8 mouse cellular contexts compared by ENCODE assay signal in genomic region chr10:31609066-31609961, GRCm38 (mm10). TPM values are rescaled to one million over a fixed set of nuclear protein-coding genes. Genes with fewer than 3 reads are reported as not detected.
A peak's percentile ranks its signal among the peaks of the same experiment; 100 is the strongest.
DNase-seq lines count a peak whose midpoint lies in the region; ATAC-seq and TF ChIP-seq lines count a peak whose summit lies in the region.

Rnf217 (minus strand) TSS chr10:31609184.

- no peaks in the 10 kb centered on the region for H3K36me3 ChIP-seq in hindbrain, embryonic 12.5 days
- H3K36me3 ChIP-seq in lung, postnatal 0 days (ENCODE audit: insufficient read depth, low read length): no peaks in the 10 kb centered on the region

- peak; percentile 27 for TF ChIP-seq CTCF in lung, postnatal 0 days (IDR thresholded peaks at IDR 0.05)

- H3K9me3 ChIP-seq in hindbrain, embryonic 12.5 days (replicated peaks): no peaks in the 10 kb centered on the region
- H3K9me3 ChIP-seq in lung, postnatal 0 days (ENCODE audit: low read length): no peaks in the 10 kb centered on the region

- peak within 1 kb of the TSS; percentile 80 for H3K4me2 ChIP-seq in hindbrain, embryonic 12.5 days (replicated peaks)
- H3K4me2 ChIP-seq in lung, postnatal 0 days (replicated peaks; ENCODE audit: low read depth, low read length): peak within 1 kb of the TSS; percentile 84

- DNase-seq in R1 (ENCODE audit: low read depth, low spot score): peak; percentile 73
- DNase-seq in cerebellum, postnatal 10 days: peak; percentile 85
- peak; percentile 51 to 64 for DNase-seq in frontal cortex, postnatal 25 days (ENCODE audit: low spot score in 2 of 2)
- peak; percentile 71 to 78 for DNase-seq in layer of hippocampus, postnatal 36 days
- peak; percentile 71 for DNase-seq in lung, postnatal 0 days (ENCODE audit: low spot score)
- peak; percentile 53 for DNase-seq in ovary, postnatal 10 days (ENCODE audit: low spot score)
- peak; percentile 57 for DNase-seq in urinary bladder, postnatal 14 days (ENCODE audit: low spot score)

- peak; percentile 87 for ATAC-seq in hindbrain, embryonic 12.5 days (ENCODE audit: low FRiP score)
- ATAC-seq in lung, postnatal 0 days: peak; percentile 79

- TF ChIP-seq EP300 in lung, postnatal 0 days (IDR thresholded peaks at IDR 0.05): no peak

- H3K9ac ChIP-seq in hindbrain, embryonic 12.5 days: peak within 1 kb of the TSS; percentile 96
- H3K9ac ChIP-seq in lung, postnatal 0 days (replicated peaks; ENCODE audit: low read depth): peak within 1 kb of the TSS; percentile 87

- under 1% methylated on average over 51 of the region's 106 CpGs for WGBS in hindbrain, embryonic 12.5 days
- under 1% methylated on average over 60 of the region's 106 CpGs for WGBS in lung, postnatal 0 days

- H3K27ac ChIP-seq in hindbrain, embryonic 12.5 days: peak within 1 kb of the TSS; percentile 79
- peak within 1 kb of the TSS; percentile 87 for H3K27ac ChIP-seq in lung, postnatal 0 days (ENCODE audit: low read length)

- peak within 1 kb of the TSS; percentile 86 for H3K4me3 ChIP-seq in hindbrain, embryonic 12.5 days
- H3K4me3 ChIP-seq in lung, postnatal 0 days (ENCODE audit: low read depth, low read length): peak within 1 kb of the TSS; percentile 89

- H3K4me1 ChIP-seq in hindbrain, embryonic 12.5 days: peaks cover 21% of the 10 kb centered on the region
- peaks cover 5% of the 10 kb centered on the region for H3K4me1 ChIP-seq in lung, postnatal 0 days (ENCODE audit: insufficient read depth, low read depth, low read length)

- H3K27me3 ChIP-seq in hindbrain, embryonic 12.5 days: 0 out of 2 replicates have a peak, but pooled peaks cover 2% of the 10 kb centered on the region
- no peaks in the 10 kb centered on the region for H3K27me3 ChIP-seq in lung, postnatal 0 days (replicated peaks; ENCODE audit: insufficient read depth, low read length)

RNA-seq across cellular contexts. Expression of gene Rnf217, which starts in this region (rescaled TPM):
- polyA plus RNA-seq in hindbrain, embryonic 12.5 days (2016; fragmentation: Nextera tagmentation; extraction: Ambion mirVana): 2.3 and 2.4 TPM in 2 replicates
- 1 to 10 TPM; 6.6 to 7.1 TPM for total RNA-seq in layer of hippocampus, postnatal 36 days (2021)
- polyA plus RNA-seq in lung, postnatal 0 days (2015; fragmentation: Nextera tagmentation; extraction: Ambion mirVana): 1.6 TPM in 2 replicates

Comparison
In these comparisons a context has a peak if more than half of its experiments do, and no peak if none do; other contexts are left out.
1. Peak in every context shown above with its lines: DNase-seq, ATAC-seq, H3K4me3 ChIP-seq and H3K27ac ChIP-seq.